In genomic region chr15:79006638-79007037, GRCm38 (mm10) we compare ENCODE assay signal across 11 mouse cellular contexts. TPM values are rescaled to one million over a fixed set of nuclear protein-coding genes. Genes with fewer than 3 reads are reported as not detected.
DNase-seq lines count a peak whose midpoint lies in the region.
"Had no signal": no experiment of that assay in that cellular context is flagged by ENCODE, and none has a peak within 500 bp of the region (broad histone marks: within the 10 kb centered on the region; RNA-seq: fewer than 3 reads in every experiment).

No protein-coding gene starts in this region.

- intact Hi-C loops in left cerebral cortex, postnatal 14 days (cut with DNase I), result no loop called here

- peak; percentile 35 for DNase-seq in embryo, embryonic 10 days (ENCODE audit: low spot score)
- no peak for DNase-seq in embryo, embryonic 9.5 days (ENCODE audit: extremely low spot score)
- peak; percentile 51 to 68 for DNase-seq in left cerebral cortex, postnatal 14 days (ENCODE audit: low spot score in 2 of 2)
- DNase-seq in left cerebral cortex, adult 9 months (ENCODE audit: low spot score in 2 of 2), result no peak
- peak; percentile 37 for DNase-seq in A20 (ENCODE audit: low read depth, low spot score)
- DNase-seq in ZHBTc4 (ENCODE audit: low read depth, low spot score), result peak; percentile 79
- DNase-seq in frontal cortex, postnatal 10 days (ENCODE audit: low spot score in 2 of 2), result no peak
- no peak for DNase-seq in testis, postnatal 10 days (ENCODE audit: low spot score)
- DNase-seq: adrenal gland, postnatal 36 days; cerebellum, adult 11-12 months; heart, adult 11 months had no signal

RNA-seq across cellular contexts. Expression of gene H1f0, which starts 21.6 kb away (rescaled TPM):
- 10 to 100 TPM; 73.5 to 88.2 TPM for total RNA-seq in left cerebral cortex, postnatal 14 days (2021)

RNA-seq across cellular contexts. Expression of gene Galr3, which starts 35.0 kb away (rescaled TPM):
- total RNA-seq in left cerebral cortex, postnatal 14 days (2021), result under 1 TPM in 1 of 2 experiments, not detected in 1; 0.44 TPM

RNA-seq across cellular contexts. Expression of gene Ankrd54, which starts 56.1 kb away (rescaled TPM):
- 10 to 100 TPM; 17.3 to 18.6 TPM for total RNA-seq in left cerebral cortex, postnatal 14 days (2021)

RNA-seq across cellular contexts. Expression of gene Triobp, which starts 59.1 kb away (rescaled TPM):
- total RNA-seq in left cerebral cortex, postnatal 14 days (2021), result 10 to 100 TPM; 23.0 to 23.6 TPM

Comparison
In these comparisons a context has a peak if more than half of its experiments do, and no peak if none do; other contexts are left out.
1. DNase-seq: peak in embryo, embryonic 10 days (single experiment), left cerebral cortex, postnatal 14 days (2 of 2), A20 (single experiment) and ZHBTc4 (single experiment); none in embryo, embryonic 9.5 days (single experiment), left cerebral cortex, adult 9 months (0 of 2), frontal cortex, postnatal 10 days (0 of 2) and testis, postnatal 10 days (single experiment).